Mouse (Mus musculus): ENCODE data around the gene Ptprs. TPM values are rescaled to one million over a fixed set of nuclear protein-coding genes. Genes with fewer than 3 reads are reported as not detected.

Ptprs gene
- polyA plus RNA-seq, 1 experiment from 2014 or later = 115 TPM

- Histone ChIP-seq H3K9ac (ENCODE audit: low read depth, low read length) (no peak overlapping the region), H3K27me3 (ENCODE audit: control insufficient read depth, insufficient read depth, low read length) (no peaks in the 10 kb centered on the region), H3K27ac (ENCODE audit: low read depth, low read length) (no peak overlapping the region), H3K36me3 (ENCODE audit: control insufficient read depth, insufficient read depth, low read length) (peaks cover 78% of the 10 kb centered on the region), H3K4me1 (ENCODE audit: control insufficient read depth, insufficient read depth, low read length) (no peaks in the 10 kb centered on the region), H3K4me3 (ENCODE audit: low read length) (no peak overlapping the region), H3K9me3 (ENCODE audit: control insufficient read depth, low read length) (peaks cover 2% of the 10 kb centered on the region; the same call in 1 of the 2 replicates), H3K4me2 (replicated peaks; ENCODE audit: low read depth, low read length) (no peak overlapping the region)
- WGBS = 94% methylated on average over 3 of the region's 3 CpGs
- ATAC-seq (ENCODE audit: low FRiP score, low TSS enrichment) = no peak
Observed at GRCm38 (mm10) chr17:56431582-56431981, 44.7 kb downstream of the Ptprs start.

GRCm38 (mm10) chr17:56427857-56428256 lies 48.4 kb downstream of the Ptprs start:
- H3K4me3 ChIP-seq (ENCODE audit: low read length) = no peak overlapping the region
- H3K4me2 ChIP-seq (replicated peaks; ENCODE audit: low read depth, low read length) = no peak overlapping the region
- H3K27me3 ChIP-seq (ENCODE audit: control insufficient read depth, insufficient read depth, low read length) = no peaks in the 10 kb centered on the region
- H3K36me3 ChIP-seq (ENCODE audit: control insufficient read depth, insufficient read depth, low read length) = peaks cover 64% of the 10 kb centered on the region
- ATAC-seq (ENCODE audit: low FRiP score, low TSS enrichment) = no peak
- WGBS = 88% methylated on average over 17 of the region's 28 CpGs
- H3K9ac ChIP-seq (ENCODE audit: low read depth, low read length) = no peak overlapping the region
- no peak overlapping the region for H3K27ac ChIP-seq (ENCODE audit: low read depth, low read length)
- H3K9me3 ChIP-seq (ENCODE audit: control insufficient read depth, low read length) = no peaks in the 10 kb centered on the region
- peaks cover 14% of the 10 kb centered on the region for H3K4me1 ChIP-seq (ENCODE audit: control insufficient read depth, insufficient read depth, low read length)

- 40% methylated on average over 3 of the region's 3 CpGs for WGBS
Observed at GRCm38 (mm10) chr17:56425941-56426340, 50.3 kb downstream of the Ptprs start.

DNA sequence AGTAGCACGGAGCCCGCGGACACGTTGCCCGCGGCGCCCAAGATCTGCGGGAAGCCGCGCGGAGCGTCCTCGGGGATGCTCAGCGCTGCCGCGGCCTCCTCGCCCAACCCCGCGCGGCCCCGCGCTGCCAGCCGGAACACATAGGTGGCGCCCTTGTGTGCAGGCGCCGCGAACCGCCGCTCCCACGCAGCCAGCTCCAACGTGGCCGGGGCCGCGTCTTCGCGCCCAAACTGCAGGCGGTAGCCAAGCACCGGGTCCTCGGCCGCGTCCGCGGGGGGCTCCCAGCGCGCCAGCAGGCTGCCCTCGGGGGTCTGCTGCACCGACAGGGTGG lies 50.7 kb downstream of the Ptprs start:
- WGBS = under 1% methylated on average over 33 of the region's 47 CpGs
- peak; percentile 78 for ATAC-seq (ENCODE audit: low FRiP score, low TSS enrichment)

More at GRCm38 (mm10) chr17:56425941-56426340, 50.3 kb downstream of the Ptprs start:
- Histone ChIP-seq H3K4me2 (replicated peaks; ENCODE audit: low read depth, low read length) (peak overlapping the region; percentile 77), H3K27ac (ENCODE audit: low read depth, low read length) (0 out of 2 replicates have a peak overlapping the region, but pooled peaks have one; percentile 44), H3K9me3 (ENCODE audit: control insufficient read depth, low read length) (no peaks in the 10 kb centered on the region), H3K27me3 (ENCODE audit: control insufficient read depth, insufficient read depth, low read length) (no peaks in the 10 kb centered on the region), H3K9ac (ENCODE audit: low read depth, low read length) (peak overlapping the region; percentile 65), H3K36me3 (ENCODE audit: control insufficient read depth, insufficient read depth, low read length) (peaks cover 71% of the 10 kb centered on the region), H3K4me1 (ENCODE audit: control insufficient read depth, insufficient read depth, low read length) (peaks cover 14% of the 10 kb centered on the region), H3K4me3 (ENCODE audit: low read length) (peak overlapping the region; percentile 39)
- ATAC-seq (ENCODE audit: low FRiP score, low TSS enrichment) = no peak; the same call in 1 of the 2 replicates

GRCm38 (mm10) chr17:56424726-56425583 lies 51.3 kb downstream of the Ptprs start:
- Histone ChIP-seq H3K9ac (ENCODE audit: low read depth, low read length) (peak overlapping the region; percentile 65), H3K36me3 (ENCODE audit: control insufficient read depth, insufficient read depth, low read length) (peaks cover 81% of the 10 kb centered on the region)
- WGBS = 20% methylated on average over 44 of the region's 77 CpGs

More for the DNA sequence above, 50.7 kb downstream of the Ptprs start:
- H3K27ac ChIP-seq (ENCODE audit: low read depth, low read length) = peak overlapping the region; percentile 44; the same call in 1 of the 2 replicates
- H3K9ac ChIP-seq (ENCODE audit: low read depth, low read length) = peak overlapping the region; percentile 65
- peaks cover 75% of the 10 kb centered on the region for H3K36me3 ChIP-seq (ENCODE audit: control insufficient read depth, insufficient read depth, low read length)
- H3K4me1 ChIP-seq (ENCODE audit: control insufficient read depth, insufficient read depth, low read length) = peaks cover 14% of the 10 kb centered on the region
- no peaks in the 10 kb centered on the region for H3K9me3 ChIP-seq (ENCODE audit: control insufficient read depth, low read length)
- H3K4me3 ChIP-seq (ENCODE audit: low read length) = peak overlapping the region; percentile 39
- no peaks in the 10 kb centered on the region for H3K27me3 ChIP-seq (ENCODE audit: control insufficient read depth, insufficient read depth, low read length)
- peak overlapping the region; percentile 77 for H3K4me2 ChIP-seq (replicated peaks; ENCODE audit: low read depth, low read length)

GRCm38 (mm10) chr17:56420022-56420421 lies 56.3 kb downstream of the Ptprs start:
- Histone ChIP-seq H3K4me2 (replicated peaks; ENCODE audit: low read depth, low read length) (no peak overlapping the region), H3K4me3 (ENCODE audit: low read length) (no peak overlapping the region), H3K27me3 (ENCODE audit: control insufficient read depth, insufficient read depth, low read length) (no peaks in the 10 kb centered on the region), H3K4me1 (ENCODE audit: control insufficient read depth, insufficient read depth, low read length) (peaks cover 3% of the 10 kb centered on the region; the same call in 1 of the 2 replicates), H3K36me3 (ENCODE audit: control insufficient read depth, insufficient read depth, low read length) (peaks cover 93% of the 10 kb centered on the region), H3K9ac (ENCODE audit: low read depth, low read length) (no peak overlapping the region), H3K27ac (ENCODE audit: low read depth, low read length) (no peak overlapping the region), H3K9me3 (ENCODE audit: control insufficient read depth, low read length) (no peaks in the 10 kb centered on the region)
- no peak for ATAC-seq (ENCODE audit: low FRiP score, low TSS enrichment)
- 98% methylated on average over 2 of the region's 2 CpGs for WGBS

More at GRCm38 (mm10) chr17:56424726-56425583, 51.3 kb downstream of the Ptprs start:
- Histone ChIP-seq H3K27ac (ENCODE audit: low read depth, low read length) (peak overlapping the region; percentile 44; the same call in 1 of the 2 replicates), H3K4me1 (ENCODE audit: control insufficient read depth, insufficient read depth, low read length) (peaks cover 14% of the 10 kb centered on the region), H3K4me3 (ENCODE audit: low read length) (peak overlapping the region; percentile 39), H3K4me2 (replicated peaks; ENCODE audit: low read depth, low read length) (peak overlapping the region; percentile 77), H3K9me3 (ENCODE audit: control insufficient read depth, low read length) (no peaks in the 10 kb centered on the region), H3K27me3 (ENCODE audit: control insufficient read depth, insufficient read depth, low read length) (no peaks in the 10 kb centered on the region)
- peak; percentile 83 for ATAC-seq (ENCODE audit: low FRiP score, low TSS enrichment)

- no peak overlapping the region for H3K27ac ChIP-seq (ENCODE audit: low read depth, low read length)
- H3K4me3 ChIP-seq (ENCODE audit: low read length) = no peak overlapping the region
- H3K9me3 ChIP-seq (ENCODE audit: control insufficient read depth, low read length) = no peaks in the 10 kb centered on the region
- no peak overlapping the region for H3K4me2 ChIP-seq (replicated peaks; ENCODE audit: low read depth, low read length)
- no peak for ATAC-seq (ENCODE audit: low FRiP score, low TSS enrichment)
- 85% methylated on average over 12 of the region's 12 CpGs for WGBS
- H3K36me3 ChIP-seq (ENCODE audit: control insufficient read depth, insufficient read depth, low read length) = peaks cover 97% of the 10 kb centered on the region
- no peaks in the 10 kb centered on the region for H3K27me3 ChIP-seq (ENCODE audit: control insufficient read depth, insufficient read depth, low read length)
- no peaks in the 10 kb centered on the region for H3K4me1 ChIP-seq (ENCODE audit: control insufficient read depth, insufficient read depth, low read length)
- H3K9ac ChIP-seq (ENCODE audit: low read depth, low read length) = no peak overlapping the region
Observed at GRCm38 (mm10) chr17:56418304-56418703, 58.0 kb downstream of the Ptprs start.

GRCm38 (mm10) chr17:56414785-56415184 lies 61.5 kb downstream of the Ptprs start:
- H3K4me2 ChIP-seq (replicated peaks; ENCODE audit: low read depth, low read length) = no peak overlapping the region
- no peak overlapping the region for H3K4me3 ChIP-seq (ENCODE audit: low read length)
- ATAC-seq (ENCODE audit: low FRiP score, low TSS enrichment) = no peak
- H3K36me3 ChIP-seq (ENCODE audit: control insufficient read depth, insufficient read depth, low read length) = peaks cover 92% of the 10 kb centered on the region
- WGBS = 93% methylated on average over 9 of the region's 9 CpGs
- H3K27ac ChIP-seq (ENCODE audit: low read depth, low read length) = no peak overlapping the region
- H3K9ac ChIP-seq (ENCODE audit: low read depth, low read length) = no peak overlapping the region
- H3K4me1 ChIP-seq (ENCODE audit: control insufficient read depth, insufficient read depth, low read length) = peaks cover under 1% of the 10 kb centered on the region; the same call in 1 of the 2 replicates
- no peaks in the 10 kb centered on the region for H3K9me3 ChIP-seq (ENCODE audit: control insufficient read depth, low read length)
- H3K27me3 ChIP-seq (ENCODE audit: control insufficient read depth, insufficient read depth, low read length) = no peaks in the 10 kb centered on the region

DNA sequence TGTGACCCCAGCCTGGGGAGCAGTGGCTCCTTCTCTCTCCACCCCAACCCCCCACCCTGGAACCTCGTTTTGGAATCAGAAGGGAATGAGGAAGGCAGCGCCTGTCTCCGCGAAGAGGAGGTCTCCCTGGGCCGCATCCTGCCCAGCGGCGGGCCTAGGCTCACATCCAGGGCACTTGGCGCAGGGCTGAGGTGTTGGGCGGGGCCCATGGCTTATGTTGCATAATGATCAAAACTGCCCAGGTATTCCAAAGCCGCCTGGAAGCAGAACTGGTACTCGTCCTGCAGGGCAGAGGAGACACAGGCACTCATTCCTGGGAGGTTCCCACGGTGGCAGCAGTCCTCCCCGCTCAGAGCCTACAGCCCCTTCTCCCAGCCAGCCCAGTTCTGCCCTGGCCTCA lies 63.2 kb downstream of the Ptprs start:
- 85% methylated on average over 13 of the region's 13 CpGs for WGBS
- Histone ChIP-seq H3K9ac (ENCODE audit: low read depth, low read length) (no peak overlapping the region), H3K36me3 (ENCODE audit: control insufficient read depth, insufficient read depth, low read length) (peaks cover 75% of the 10 kb centered on the region), H3K4me1 (ENCODE audit: control insufficient read depth, insufficient read depth, low read length) (peaks cover 11% of the 10 kb centered on the region; the same call in 1 of the 2 replicates), H3K27ac (ENCODE audit: low read depth, low read length) (no peak overlapping the region), H3K9me3 (ENCODE audit: control insufficient read depth, low read length) (no peaks in the 10 kb centered on the region), H3K4me3 (ENCODE audit: low read length) (no peak overlapping the region), H3K27me3 (ENCODE audit: control insufficient read depth, insufficient read depth, low read length) (no peaks in the 10 kb centered on the region), H3K4me2 (replicated peaks; ENCODE audit: low read depth, low read length) (no peak overlapping the region)
- ATAC-seq (ENCODE audit: low FRiP score, low TSS enrichment) = no peak

Measured in kidney, embryonic 14.5 days (tissue).